Mouse (Mus musculus) kidney, adult 18-20 months (tissue): ENCODE data around the gene Itga9.
A peak's percentile ranks its signal among the peaks of the same experiment; 100 is the strongest.

Experiments used
- DNase-seq: peaks from one replicate; pipeline ENCODE4 v3.0.0; 2021

Gene Itga9

GRCm38 (mm10) chr9:118788869-118789281 is 182.4 kb downstream of the Itga9 start:
- no peak for DNase-seq

GRCm38 (mm10) chr9:118791231-118791630 is 184.7 kb downstream of the Itga9 start:
- DNase-seq, result no peak

GRCm38 (mm10) chr9:118793151-118793785 is 186.8 kb downstream of the Itga9 start:
- DNase-seq, result no peak

GRCm38 (mm10) chr9:118794668-118795067 is 188.2 kb downstream of the Itga9 start:
- DNase-seq, result no peak

- no peak for DNase-seq
Measured at GRCm38 (mm10) chr9:118795304-118795703, 188.8 kb downstream of the Itga9 start.

GRCm38 (mm10) chr9:118799105-118799504 is 192.6 kb downstream of the Itga9 start:
- DNase-seq, result no peak

- DNase-seq, result peak; percentile 93
Measured at GRCm38 (mm10) chr9:118801176-118801909, 194.9 kb downstream of the Itga9 start.

GRCm38 (mm10) chr9:118801910-118802287 is 195.4 kb downstream of the Itga9 start:
- DNase-seq, result peak; percentile 38

GRCm38 (mm10) chr9:118802380-118802779 is 195.9 kb downstream of the Itga9 start:
- DNase-seq, result no peak

- DNase-seq, result no peak
Measured at GRCm38 (mm10) chr9:118805740-118806139, 199.2 kb downstream of the Itga9 start.

- DNase-seq, result no peak
Measured at GRCm38 (mm10) chr9:118807669-118808068, 201.2 kb downstream of the Itga9 start.

GRCm38 (mm10) chr9:118812221-118812620 is 205.7 kb downstream of the Itga9 start:
- no peak for DNase-seq

GRCm38 (mm10) chr9:118813492-118813891 is 207.0 kb downstream of the Itga9 start:
- no peak for DNase-seq

- DNase-seq, result no peak
Measured at GRCm38 (mm10) chr9:118814056-118814455, 207.6 kb downstream of the Itga9 start.

- DNase-seq, result no peak
Measured at GRCm38 (mm10) chr9:118814461-118814860, 208.0 kb downstream of the Itga9 start.

- DNase-seq, result no peak
Measured at GRCm38 (mm10) chr9:118815543-118815942, 209.1 kb downstream of the Itga9 start.

- no peak for DNase-seq
Measured at GRCm38 (mm10) chr9:118818508-118818907, 212.0 kb downstream of the Itga9 start.

- no peak for DNase-seq
Measured at GRCm38 (mm10) chr9:118821220-118822185, 215.0 kb downstream of the Itga9 start.

- DNase-seq, result no peak
Measured at GRCm38 (mm10) chr9:118822186-118822555, 215.7 kb downstream of the Itga9 start.

- no peak for DNase-seq
Measured at GRCm38 (mm10) chr9:118822581-118822980, 216.1 kb downstream of the Itga9 start.

- peak; percentile 66 for DNase-seq
Measured at GRCm38 (mm10) chr9:118831080-118831479, 224.6 kb downstream of the Itga9 start.

- no peak for DNase-seq
Measured at GRCm38 (mm10) chr9:118832533-118832932, 226.0 kb downstream of the Itga9 start.

- no peak for DNase-seq
Measured at GRCm38 (mm10) chr9:118833413-118833812, 226.9 kb downstream of the Itga9 start.
